Mouse (Mus musculus): Measurements from ENCODE around the gene Hcn1. TPM values are rescaled to one million over a fixed set of nuclear protein-coding genes. Genes with fewer than 3 reads are reported as not detected.

The Hcn1 gene
- total RNA-seq (2021), result 10 to 100 TPM; 31.2 to 37.7 TPM
- long read RNA-seq, experiment 1, full-length matches to known transcripts, result 8 of 11 reads
- long read RNA-seq, experiment 1, partial matches to known transcripts, result 0 of 11 reads
- long read RNA-seq, experiment 1, other reads (novel, unspliced or antisense), result 3 of 11 reads
- long read RNA-seq, experiment 2, full-length matches to known transcripts, result 13 of 18 reads
- long read RNA-seq, experiment 2, partial matches to known transcripts, result 0 of 18 reads
- long read RNA-seq, experiment 2, other reads (novel, unspliced or antisense), result 5 of 18 reads

DNA sequence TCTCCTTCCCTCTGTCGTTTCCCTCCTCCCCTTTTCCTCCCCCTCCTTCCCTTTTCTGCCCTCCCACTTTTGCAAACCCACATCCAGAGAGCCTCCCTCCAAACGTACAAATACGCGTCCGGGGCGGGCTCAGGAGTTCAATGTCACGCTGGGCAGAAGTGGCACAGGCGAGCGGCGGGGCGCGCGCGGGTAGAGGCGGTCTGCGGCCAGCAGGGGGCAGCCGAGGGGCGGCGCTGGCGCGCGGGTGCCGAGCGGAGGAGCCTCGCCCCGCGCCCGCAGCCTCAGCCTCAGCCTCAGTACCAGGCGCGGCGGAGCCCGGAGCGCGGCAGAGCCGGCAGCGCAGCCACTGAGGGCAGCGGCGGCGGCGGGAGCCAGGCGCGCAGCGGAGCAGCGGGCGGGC, at the start of gene Hcn1:
Gene Hcn1, plus strand, starts transcription at position 140 of the 400 bp plus-strand sequence.
- DNase-seq (ENCODE audit: low spot score in 2 of 2), result peak; percentile 76 to 81

DNA sequence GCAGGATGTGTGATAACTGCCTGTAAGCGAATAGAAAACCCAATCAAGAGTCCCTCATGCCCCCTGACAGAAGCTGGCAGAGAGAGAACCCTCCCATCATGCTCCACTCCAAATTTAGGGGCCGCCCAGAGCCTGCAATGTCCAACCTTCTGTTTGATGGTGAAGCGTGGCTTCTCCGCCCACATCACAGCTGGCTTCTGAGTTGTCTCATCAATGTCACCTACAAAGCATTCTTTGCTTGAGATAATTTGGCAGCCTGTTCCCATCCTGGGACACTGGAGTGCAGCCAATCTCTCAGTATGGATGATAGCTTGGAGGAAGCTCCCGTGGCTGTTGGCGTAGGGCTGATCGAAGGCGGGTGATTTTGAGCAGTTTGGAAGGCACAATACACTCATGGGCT, 34.9 kb upstream of the Hcn1 start:
- DNase-seq (ENCODE audit: low spot score in 2 of 2), result peak; percentile 41 to 69

DNA sequence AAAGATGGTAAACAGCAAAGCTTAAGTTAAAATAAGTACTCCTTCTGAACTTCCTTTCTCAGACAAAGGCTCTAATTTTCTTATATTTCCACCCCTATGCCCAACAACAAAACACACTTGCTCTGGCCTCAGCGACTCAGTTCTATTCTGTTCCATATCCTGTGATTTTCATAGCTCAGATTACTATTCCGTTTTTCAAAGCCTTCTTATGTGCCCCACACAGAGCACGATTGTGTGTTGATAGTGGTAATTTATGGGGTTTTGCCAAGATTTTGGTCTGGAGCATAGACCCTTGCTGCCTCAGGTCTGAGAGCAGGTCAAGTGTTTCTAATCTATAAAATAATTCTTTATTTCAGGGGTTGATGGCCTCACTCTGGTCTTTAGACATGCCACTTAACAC, 30.4 kb upstream of the Hcn1 start:
- no peak for DNase-seq (ENCODE audit: low spot score in 2 of 2)

DNA sequence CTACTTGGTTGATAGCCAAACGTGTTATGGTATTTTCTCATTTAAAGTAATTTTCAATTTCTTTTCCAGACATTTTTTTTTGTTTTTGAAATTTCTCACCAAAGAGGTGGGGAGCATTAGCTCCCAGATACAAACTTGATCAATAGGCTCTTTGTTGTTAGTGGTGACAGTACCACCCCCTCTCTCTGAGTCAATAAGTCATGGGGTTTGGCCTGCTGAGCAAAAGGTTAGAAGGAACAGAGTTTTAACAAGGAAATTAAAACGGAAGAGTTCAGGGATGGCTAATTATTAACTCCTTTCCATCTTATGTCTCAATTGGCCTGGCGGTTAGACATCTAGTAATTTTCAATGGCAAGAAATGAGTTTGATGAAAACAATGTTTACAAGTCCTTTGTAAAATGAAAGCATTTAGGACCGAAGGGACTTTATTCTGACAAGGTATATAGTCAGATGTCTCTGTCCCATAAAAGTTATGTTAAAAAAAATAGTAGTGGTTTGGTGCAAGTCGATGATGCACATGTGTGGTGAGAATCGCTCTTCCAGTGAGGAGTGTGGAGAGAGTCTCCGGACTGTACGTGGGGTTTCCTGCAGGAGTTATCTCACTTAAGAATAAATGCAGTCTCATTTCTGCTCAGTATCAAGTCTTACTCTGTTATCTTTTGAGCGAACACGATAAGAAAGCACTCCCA, 7.5 kb upstream of the Hcn1 start:
- no peak for DNase-seq (ENCODE audit: low spot score in 2 of 2)

DNA sequence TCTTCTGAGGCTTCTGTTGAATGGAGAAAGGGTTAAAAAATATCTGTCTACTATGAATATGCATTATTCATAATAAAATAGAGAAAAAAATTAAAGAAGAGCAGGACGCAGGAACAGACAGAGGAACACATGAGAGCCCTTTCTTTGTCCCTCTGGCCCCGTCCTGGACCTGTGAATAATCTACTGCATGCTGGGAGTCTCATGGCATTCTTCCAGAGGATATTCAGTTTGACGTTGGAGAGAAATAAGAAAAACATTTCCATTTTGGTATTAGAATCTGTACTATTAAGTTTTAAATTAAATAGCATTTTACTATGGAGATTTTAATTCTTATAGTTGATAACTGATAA, 7.0 kb upstream of the Hcn1 start:
- DNase-seq (ENCODE audit: low spot score in 2 of 2), result no peak

DNA sequence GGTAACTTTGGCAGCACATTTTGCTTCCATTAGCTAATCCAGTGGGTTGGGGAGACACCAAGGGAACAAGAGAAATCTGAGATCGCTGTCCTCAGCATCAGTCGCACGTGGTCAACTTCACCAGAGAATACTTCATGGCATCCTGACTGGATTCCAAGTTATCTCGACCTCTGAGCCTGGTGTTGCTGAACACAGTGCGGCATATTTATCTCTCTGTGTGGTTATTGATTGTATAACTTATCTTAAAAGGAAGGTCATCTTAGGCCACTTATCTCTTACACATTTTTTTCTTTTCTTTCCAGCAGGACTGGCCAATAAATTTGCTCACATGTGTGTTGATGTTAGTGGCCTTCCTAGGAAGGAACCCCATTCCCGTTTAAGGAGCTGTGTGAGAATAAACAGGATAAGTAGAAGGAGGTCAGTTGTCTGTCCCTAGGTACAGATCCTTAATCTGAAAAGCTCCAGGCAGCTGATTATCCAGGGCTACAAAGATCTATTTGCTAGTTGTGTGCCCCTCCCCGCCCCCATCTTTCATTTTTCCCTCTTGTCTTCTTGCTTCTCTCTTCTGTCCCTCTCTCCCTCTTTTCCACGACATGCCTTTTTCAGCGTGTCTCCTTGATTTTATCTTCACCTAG, 672 bp upstream of the Hcn1 start:
- DNase-seq (ENCODE audit: low spot score in 2 of 2), result no peak

DNA sequence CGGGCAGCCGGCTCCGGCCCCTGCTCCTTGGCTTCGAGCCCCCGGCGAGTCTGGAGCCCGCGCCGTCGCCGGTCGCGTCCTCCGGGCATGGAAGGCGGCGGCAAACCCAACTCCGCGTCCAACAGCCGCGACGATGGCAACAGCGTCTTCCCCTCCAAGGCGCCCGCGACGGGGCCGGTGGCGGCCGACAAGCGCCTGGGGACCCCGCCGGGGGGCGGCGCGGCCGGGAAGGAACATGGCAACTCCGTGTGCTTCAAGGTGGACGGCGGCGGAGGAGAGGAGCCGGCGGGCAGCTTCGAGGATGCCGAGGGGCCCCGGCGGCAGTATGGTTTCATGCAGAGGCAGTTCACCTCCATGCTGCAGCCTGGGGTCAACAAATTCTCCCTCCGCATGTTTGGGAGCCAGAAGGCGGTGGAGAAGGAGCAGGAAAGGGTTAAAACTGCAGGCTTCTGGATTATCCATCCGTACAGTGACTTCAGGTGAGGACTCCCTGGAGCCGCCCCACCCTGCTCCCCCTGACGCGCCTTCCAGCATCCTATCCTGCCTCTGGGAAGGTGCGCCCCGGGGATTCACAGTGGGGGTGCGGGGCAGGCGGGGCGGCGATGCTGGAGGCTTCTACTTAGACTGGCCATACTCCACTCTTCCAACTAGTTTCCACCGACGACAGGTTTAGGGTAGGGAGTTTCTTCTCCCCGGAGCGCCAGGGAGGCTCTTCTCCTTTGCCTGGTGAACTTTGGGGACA, 668 bp downstream of the Hcn1 start:
- DNase-seq (ENCODE audit: low spot score in 2 of 2), result peak in 1 of 2 experiments; percentile 31

DNA sequence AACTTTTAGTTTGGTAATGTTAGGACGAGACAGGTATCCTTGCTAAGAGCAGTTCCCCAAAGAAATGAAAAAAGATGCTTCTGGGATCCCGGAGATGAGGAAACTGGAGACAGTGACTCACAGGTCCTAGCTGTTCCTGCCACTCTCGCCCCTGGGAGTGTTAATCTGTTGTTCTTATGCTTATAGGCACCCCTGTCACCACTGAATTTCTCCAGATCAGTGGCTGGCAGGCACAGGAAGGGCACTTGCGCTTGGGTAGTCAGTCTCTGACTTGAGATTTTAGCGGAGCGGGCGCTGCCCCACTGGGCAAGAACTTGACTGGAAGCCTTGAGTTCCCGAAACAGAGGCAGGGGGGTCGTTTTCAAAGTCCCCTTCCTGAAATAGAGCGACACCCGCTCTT, 1.3 kb downstream of the Hcn1 start:
- no peak for DNase-seq (ENCODE audit: low spot score in 2 of 2)

DNA sequence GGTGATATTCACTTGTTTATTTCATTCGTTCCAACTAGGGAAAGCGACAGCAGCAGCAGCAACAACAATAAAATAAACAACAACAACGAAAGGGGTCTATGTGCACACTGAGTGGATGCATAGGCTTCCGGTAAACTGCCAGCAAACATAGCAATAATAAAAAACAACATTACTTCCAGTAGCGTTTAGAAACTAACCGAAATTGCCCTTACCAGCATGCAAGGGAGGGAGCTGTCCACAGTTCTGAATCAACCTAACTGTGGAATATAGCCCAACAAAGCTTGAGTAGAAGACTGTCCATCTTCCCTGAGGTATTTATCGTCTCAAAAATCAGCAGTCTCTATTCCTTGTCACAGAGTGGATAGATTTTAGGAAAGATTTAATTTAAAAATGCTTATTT, 2.0 kb downstream of the Hcn1 start:
- DNase-seq (ENCODE audit: low spot score in 2 of 2), result no peak

DNA sequence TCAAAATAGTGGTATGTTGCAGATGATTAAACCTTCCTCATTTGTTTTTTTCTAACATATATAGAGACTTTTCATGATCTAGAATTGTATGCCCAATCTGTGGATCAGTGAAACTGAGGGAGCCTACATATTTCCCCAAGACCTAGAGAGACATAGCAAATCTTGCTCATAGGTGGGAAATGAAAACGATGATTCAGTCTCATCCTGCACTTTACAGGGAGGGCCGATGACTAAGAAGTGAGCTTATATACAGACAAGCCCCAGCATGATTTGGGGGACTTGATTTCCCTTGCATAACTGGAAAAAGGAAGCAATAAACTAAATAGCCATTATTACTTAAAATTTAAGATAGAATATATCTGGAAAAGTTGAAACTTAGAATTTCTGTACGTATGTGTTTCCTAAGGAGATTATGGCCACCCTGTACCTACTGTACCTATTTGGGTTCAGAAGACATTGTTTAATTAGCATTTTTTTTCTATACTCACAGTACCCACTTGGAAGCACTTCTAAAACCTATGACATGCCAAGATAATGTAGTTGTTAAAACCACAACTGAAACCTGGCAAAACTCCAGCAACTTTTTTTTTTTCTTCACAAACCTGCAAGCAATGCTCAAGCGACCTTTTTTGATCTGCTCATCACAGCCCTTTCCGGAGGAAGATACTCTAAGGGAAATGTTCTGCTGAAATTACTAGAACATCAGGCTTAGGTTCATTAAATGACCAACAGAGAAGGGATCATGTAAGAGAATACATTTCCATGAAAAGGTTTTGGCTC, 3.0 kb downstream of the Hcn1 start:
- no peak for DNase-seq (ENCODE audit: low spot score in 2 of 2)

DNA sequence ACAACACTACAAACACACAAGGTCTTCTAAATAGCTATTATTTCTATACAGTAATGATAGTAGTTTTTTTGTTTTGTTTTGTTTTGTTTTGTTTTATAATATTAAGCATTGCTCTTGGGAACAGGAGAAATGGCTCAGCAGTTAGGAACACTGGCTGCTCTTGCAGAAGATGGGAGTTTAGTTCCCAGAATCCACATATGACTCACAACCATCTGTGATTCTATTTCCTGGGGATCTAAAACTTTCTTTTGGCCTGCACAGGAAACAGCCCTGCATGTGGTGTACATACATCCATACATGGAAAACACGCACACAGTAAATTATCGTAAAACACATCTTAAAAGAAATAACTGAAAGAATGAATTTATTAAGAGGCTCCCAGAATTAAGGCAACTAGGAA, 9.8 kb downstream of the Hcn1 start:
- no peak for DNase-seq (ENCODE audit: low spot score in 2 of 2)

DNA sequence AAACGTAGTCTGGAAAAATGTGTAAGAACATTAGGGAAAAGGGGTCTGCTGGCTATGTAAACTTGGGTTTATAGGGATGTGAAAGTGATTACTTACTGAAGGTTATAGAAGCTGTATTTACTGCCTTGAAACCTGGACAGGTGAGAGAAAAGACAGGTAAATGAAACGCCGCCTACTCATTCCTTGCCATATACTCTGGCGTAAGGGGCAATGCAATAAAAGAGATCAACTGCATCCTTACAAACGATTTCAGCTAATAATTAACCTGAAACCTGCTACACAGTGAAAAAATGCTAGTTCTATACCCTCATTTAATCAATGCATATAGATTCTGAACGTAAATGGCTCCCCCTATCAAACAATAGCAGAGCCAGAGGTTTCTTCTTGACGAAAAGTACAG, 17.4 kb downstream of the Hcn1 start:
- DNase-seq (ENCODE audit: low spot score in 2 of 2), result no peak

DNA sequence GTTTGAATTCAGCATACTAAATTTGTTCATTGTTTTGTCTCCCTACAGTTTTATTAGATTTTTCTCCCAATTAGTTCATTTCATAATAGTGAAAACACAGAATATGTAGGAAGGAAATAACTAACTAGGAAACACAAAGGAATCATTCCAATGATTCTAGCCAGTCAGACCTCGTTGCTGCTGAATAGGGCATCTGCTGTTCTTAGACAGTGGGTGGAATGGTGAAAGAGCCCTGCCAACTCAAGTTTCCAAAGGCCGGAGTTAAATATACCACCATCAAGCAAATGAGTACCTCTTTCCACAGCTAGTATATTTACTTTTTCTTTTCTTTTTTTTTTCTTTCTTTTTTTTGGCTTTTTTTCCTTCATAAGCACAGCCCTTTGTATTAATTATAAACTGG, 55.4 kb downstream of the Hcn1 start:
- peak in 1 of 2 experiments; percentile 68 for DNase-seq (ENCODE audit: low spot score in 2 of 2)

DNA sequence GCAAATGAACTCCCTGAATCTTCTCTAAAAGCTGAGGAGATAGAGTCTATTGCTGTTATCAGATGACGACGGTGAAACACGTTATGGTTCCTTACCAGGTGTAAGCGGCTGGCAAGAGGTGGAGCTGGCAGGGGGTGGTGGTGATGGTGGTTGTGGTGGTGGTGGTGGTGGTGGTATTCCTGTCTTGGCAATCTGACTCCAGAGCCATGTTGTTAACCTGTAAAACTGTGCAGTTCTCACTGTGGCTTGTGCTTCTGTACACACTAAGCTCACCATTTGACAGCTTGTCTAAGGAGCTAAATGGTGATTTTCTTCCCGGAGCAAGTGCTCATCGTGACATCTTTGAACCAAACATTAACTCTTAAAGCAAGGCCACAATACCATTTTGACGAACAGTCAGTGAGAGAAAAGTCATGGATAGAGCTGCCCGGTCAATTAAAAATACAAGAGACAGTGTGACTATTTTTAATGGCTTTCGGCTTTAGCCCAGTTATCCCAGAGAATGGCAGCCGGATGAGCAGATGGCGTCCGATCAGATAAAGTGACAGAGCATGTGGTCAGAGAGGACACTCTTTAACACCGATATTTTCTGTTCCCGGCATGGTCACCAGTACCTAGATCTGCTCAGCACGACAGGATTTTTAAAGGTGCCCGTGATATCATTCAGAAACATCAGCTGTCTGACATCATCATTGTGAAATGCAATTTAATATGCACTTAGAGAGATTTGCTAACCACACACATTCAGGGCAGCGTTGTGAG, 56.5 kb downstream of the Hcn1 start:
- DNase-seq (ENCODE audit: low spot score in 2 of 2), result peak; percentile 21 to 51

DNA sequence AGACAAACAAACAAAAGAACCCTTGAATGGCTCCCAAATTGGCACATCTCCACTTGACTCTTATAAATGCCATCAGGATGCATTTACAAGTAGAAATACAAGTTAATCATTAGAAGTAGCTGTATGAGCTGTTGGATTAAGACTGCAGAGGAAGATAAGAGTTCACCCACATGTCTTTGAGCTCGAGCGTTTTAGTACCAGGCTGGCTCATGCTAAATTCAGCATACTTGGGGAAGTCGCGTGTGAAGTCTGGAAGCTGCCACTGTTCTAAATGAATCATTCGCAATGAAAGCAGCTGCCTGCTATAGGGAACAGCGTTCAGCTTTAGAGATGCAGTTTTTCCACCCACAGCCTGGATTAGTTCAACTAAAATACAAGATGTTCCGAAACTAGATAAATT, 57.4 kb downstream of the Hcn1 start:
- DNase-seq (ENCODE audit: low spot score in 2 of 2), result peak; percentile 22 to 63

DNA sequence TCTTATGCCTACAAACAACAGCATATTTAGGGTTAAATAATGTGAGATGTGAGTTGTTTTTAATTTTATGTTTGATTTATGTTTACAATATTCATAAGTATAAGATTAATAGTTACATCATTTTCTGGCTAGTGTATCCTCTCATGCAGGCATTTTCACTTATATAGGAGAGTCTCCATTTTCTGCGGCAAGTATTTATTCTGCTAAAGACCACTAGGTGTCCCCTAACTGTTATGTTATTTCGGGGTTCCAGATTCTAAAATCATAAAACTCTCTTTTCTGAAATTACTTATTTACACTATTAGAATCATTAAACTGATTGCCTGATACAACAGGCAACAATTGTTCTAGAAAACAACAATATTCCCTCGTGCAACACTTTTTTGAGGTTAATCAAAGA, 60.5 kb downstream of the Hcn1 start:
- DNase-seq (ENCODE audit: low spot score in 2 of 2), result no peak

DNA sequence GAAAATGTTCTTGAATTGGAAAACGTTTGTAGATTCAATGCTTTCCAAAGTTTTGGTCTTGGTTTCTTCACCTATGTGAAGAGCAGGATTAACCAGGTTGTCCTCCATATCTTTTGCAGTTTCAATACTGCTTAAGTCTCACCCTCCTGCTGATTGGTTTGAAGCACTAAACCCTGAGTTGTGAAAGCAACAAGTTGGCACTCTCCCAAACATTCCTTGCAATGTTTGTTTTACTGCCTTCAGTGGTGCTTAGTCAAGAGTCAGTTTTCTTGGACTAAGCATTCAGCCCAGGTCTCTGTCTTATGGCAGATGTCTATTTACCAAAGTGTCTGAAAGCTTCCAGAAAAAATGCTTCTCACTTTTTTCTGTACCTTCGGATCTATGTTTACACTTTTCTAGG, 67.2 kb downstream of the Hcn1 start:
- DNase-seq (ENCODE audit: low spot score in 2 of 2), result no peak

DNA sequence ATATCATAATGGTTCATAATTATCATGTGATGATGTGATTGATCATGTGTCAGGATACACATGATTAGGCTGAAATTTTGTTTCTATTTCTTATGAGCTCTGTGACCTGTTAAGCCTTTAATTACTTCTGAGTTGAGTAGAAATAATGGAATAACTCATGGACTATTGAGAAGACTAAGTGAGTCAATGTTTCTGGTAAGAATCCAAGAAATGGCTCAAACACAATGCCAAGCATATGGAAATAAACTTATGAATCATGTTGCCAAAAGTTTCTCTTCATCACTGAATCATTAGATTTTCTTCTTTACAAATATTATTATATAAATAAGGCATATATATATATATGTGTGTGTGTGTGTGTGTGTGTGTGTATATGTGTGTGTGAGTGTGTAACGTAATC, 69.7 kb downstream of the Hcn1 start:
- DNase-seq (ENCODE audit: low spot score in 2 of 2), result no peak

DNA sequence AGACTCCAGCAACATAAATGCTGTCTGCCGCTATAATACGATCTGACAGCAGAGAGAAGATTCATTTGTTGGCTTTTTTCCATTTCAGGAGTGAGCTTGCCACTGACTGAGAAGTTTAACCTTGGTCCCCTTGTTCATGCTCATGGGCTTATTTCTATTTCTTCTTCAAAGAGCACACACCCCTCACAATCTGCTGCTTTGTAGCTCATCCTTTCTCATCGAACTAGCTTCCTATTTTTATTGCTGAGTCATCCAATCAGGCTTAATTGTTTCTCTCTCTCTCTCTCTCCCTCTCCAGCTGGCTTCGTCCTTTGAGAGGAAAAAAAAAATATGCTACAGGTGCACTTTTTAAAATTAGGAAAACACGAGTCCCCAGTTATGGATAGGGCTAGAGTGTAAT, 74.3 kb downstream of the Hcn1 start:
- DNase-seq (ENCODE audit: low spot score in 2 of 2), result peak in 1 of 2 experiments; percentile 12

DNA sequence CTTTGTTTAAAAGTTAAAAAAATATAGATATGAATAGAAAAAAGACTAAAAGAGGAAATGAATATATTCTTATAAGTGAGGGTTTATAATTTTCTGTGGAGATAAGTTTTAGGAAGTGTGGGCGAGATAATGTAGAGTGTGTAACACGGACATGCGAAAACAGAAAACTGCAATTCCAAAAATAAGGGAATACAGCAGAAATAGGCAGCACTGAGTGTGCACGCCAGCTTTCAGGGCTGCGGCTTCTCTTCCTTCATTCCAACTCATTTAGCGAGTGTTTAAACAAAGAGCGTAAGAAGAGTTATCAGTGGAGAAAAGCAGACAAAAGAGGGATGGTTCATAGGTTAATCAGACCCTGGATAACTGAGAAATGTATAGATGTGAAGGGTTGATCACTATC, 85.5 kb downstream of the Hcn1 start:
- no peak for DNase-seq (ENCODE audit: low spot score in 2 of 2)
